12 mouse cellular contexts compared by ENCODE assay signal in the genomic region with DNA sequence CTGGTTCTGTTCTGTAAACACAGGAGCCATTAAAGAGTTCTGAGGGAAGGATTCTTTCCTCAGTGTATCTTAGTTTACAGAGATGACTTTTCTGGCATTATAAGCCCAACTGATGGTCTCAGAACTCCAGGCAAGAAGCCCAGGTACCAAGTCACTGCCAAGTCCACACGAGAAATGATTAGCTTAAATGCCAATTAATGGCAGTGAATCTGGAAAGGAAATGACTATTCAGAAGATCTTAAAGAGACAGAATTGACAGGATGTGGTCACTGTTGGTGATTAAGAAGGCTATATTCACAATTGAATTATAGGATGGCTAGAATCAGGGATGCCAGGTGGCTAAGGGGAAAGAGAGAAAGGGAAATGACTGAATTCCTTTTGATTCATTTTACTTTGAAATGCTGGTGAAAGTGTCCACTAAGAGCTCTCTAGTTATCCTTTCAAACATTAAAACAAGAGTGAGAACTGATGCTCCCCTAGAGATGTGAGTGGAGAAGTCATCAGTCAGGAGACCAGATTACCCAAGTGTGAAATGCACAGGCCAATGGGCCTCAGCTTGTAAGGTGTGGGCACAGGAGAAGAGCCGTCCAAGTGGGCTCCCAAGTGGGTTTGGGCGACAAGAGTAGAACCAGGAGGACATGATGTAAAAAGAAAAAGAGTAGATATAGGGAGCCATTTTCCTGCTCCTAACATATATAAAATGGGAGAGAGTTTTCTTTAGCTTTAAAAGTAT.
"Had no signal": no experiment of that assay in that cellular context is flagged by ENCODE, and none has a peak within 500 bp of the region (broad histone marks: within the 10 kb centered on the region; RNA-seq: fewer than 3 reads in every experiment).

No protein-coding gene starts in this region.

- H3K4me2 ChIP-seq: limb, embryonic 12.5 days; liver, embryonic 13.5 days; lung, embryonic 15.5 days; midbrain, embryonic 13.5 days; neural tube, embryonic 15.5 days had no signal

- DNase-seq: kidney, postnatal 25 days; liver; liver, embryonic 13.5 days; liver, postnatal 0 days; right cerebral cortex, adult 18-20 months; thymus, postnatal 4 days had no signal

- ATAC-seq: liver, postnatal 0 days; midbrain, embryonic 13.5 days had no signal

- H3K36me3 ChIP-seq: limb, embryonic 12.5 days; liver, embryonic 13.5 days; lung, embryonic 15.5 days had no signal

- H3K27me3 ChIP-seq: limb, embryonic 12.5 days; liver, embryonic 13.5 days; lung, embryonic 15.5 days; midbrain, embryonic 13.5 days; neural tube, embryonic 15.5 days had no signal

- H3K4me1 ChIP-seq: limb, embryonic 12.5 days; liver, embryonic 13.5 days; lung, embryonic 15.5 days; neural tube, embryonic 15.5 days had no signal

- H3K4me3 ChIP-seq: left cerebral cortex, adult 2 months; limb, embryonic 12.5 days; liver, embryonic 13.5 days; lung, embryonic 15.5 days; midbrain, embryonic 13.5 days; neural tube, embryonic 15.5 days had no signal

- H3K27ac ChIP-seq: left cerebral cortex, adult 2 months; limb, embryonic 12.5 days; liver, embryonic 13.5 days; lung, embryonic 15.5 days; midbrain, embryonic 13.5 days; neural tube, embryonic 15.5 days; stomach, postnatal 0 days had no signal

- H3K9ac ChIP-seq: limb, embryonic 12.5 days; liver, embryonic 13.5 days; liver, postnatal 0 days; lung, embryonic 15.5 days; midbrain, embryonic 13.5 days; neural tube, embryonic 15.5 days had no signal

- H3K9me3 ChIP-seq: limb, embryonic 12.5 days; liver, embryonic 13.5 days; lung, embryonic 15.5 days; midbrain, embryonic 13.5 days; neural tube, embryonic 15.5 days had no signal
